Mouse (Mus musculus): Measurements from ENCODE around the gene Prdm1. TPM values are rescaled to one million over a fixed set of nuclear protein-coding genes. Genes with fewer than 3 reads are reported as not detected.

Gene Prdm1
- 26.3 and 30.5 TPM in 2 replicates for polyA plus RNA-seq (2014; fragmentation: Nextera tagmentation; extraction: Ambion mirVana)

DNA sequence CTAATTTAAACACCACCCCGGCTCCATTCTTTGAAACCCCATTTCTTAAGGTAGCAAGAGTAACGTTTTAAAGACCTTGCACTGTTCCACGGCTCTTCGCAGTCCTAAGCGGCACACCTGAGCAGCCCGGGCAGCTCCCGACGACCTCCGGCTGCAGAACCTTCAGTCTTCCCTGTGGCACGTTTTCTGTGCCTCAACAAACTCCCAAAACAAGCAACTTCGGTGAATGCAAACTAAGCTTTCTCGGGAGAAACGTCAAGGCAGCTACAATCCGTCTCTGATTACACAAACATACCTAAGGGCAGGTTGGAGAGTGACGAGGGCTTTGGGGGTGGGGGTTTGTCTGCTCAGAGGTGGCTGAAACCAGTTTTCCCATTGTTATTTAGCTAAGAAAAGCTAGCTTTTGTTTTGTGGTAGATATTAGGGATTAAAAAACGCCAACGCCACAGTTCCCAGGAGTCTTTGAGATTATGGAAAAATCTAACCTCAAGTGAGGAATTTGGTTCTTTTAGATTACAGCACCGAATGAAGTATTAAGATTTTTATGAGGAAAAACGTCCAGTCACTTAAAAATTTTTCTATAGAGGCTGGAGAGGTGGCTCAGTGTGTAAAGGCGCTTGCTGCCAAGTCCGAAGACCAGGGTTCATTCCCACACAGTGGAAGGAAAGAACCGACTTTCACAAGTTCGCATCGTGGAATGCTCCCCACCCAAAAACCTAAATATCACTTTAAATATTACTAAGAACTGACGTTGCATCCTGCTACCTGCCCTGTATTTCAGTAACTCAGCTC is at the start of gene Prdm1:
Gene Prdm1 (minus strand): TSS at position 211 of the 792 bp plus-strand sequence.
- H3K27ac ChIP-seq (ENCODE audit: low read depth), result peak within 1 kb of the TSS; percentile 73
- ATAC-seq (replicated peaks; ENCODE audit: low FRiP score, low TSS enrichment, low read depth) (no peak), DNase-seq (ENCODE audit: low spot score) (peak; percentile 72)
- H3K9me3 ChIP-seq (ENCODE audit: control insufficient read depth, low read length), result no peaks in the 10 kb centered on the region
- H3K4me2 ChIP-seq (ENCODE audit: low read length), result peak within 1 kb of the TSS; percentile 75
- 3% methylated on average over 25 of the region's 25 CpGs for WGBS
- peak within 1 kb of the TSS; percentile 43 for H3K9ac ChIP-seq (ENCODE audit: low read length)
- no peaks in the 10 kb centered on the region for H3K36me3 ChIP-seq (ENCODE audit: control insufficient read depth, insufficient read depth, low read length)
- H3K4me3 ChIP-seq (ENCODE audit: low read depth, low read length), result peak within 1 kb of the TSS; percentile 53
- no peaks in the 10 kb centered on the region; the same call in 1 of the 2 replicates for H3K4me1 ChIP-seq (replicated peaks; ENCODE audit: control insufficient read depth, insufficient read depth, low read length)
- peaks cover 35% of the 10 kb centered on the region for H3K27me3 ChIP-seq (replicated peaks; ENCODE audit: control insufficient read depth, insufficient read depth, low read length)

DNA sequence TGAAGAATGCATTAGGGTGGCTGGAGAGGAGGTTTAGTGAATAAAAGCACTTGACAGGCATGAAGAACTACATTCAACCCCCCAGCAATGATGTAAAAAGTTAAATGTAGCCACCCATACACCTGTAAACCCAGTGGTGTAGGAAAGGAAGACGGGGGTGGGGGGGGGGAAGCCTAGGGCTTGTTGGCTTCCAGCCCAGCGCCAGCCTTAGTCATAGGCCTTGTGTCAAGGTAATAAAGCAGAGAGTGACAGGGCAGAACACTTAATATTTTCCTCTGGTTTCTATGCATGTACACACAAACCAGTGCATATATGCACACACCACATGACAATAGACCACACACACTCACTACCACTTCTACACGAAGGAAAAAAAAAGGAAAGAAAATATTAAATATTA is 37.7 kb upstream of the Prdm1 start:
- Histone ChIP-seq H3K27me3 (replicated peaks; ENCODE audit: control insufficient read depth, insufficient read depth, low read length) (no peaks in the 10 kb centered on the region), H3K27ac (ENCODE audit: low read depth) (no peak overlapping the region), H3K36me3 (ENCODE audit: control insufficient read depth, insufficient read depth, low read length) (no peaks in the 10 kb centered on the region), H3K4me3 (ENCODE audit: low read depth, low read length) (no peak overlapping the region), H3K4me1 (replicated peaks; ENCODE audit: control insufficient read depth, insufficient read depth, low read length) (no peaks in the 10 kb centered on the region), H3K4me2 (ENCODE audit: low read length) (no peak overlapping the region), H3K9me3 (ENCODE audit: control insufficient read depth, low read length) (0 out of 2 replicates have a peak, but pooled peaks cover 3% of the 10 kb centered on the region), H3K9ac (ENCODE audit: low read length) (no peak overlapping the region)
- 87% methylated on average over 3 of the region's 3 CpGs for WGBS
- no peak for DNase-seq (ENCODE audit: low spot score)
- no peak for ATAC-seq (replicated peaks; ENCODE audit: low FRiP score, low TSS enrichment, low read depth)

GRCm38 (mm10) chr10:44565109-44565508 is 36.8 kb upstream of the Prdm1 start:
- Histone ChIP-seq H3K4me1 (replicated peaks; ENCODE audit: control insufficient read depth, insufficient read depth, low read length) (no peaks in the 10 kb centered on the region), H3K36me3 (ENCODE audit: control insufficient read depth, insufficient read depth, low read length) (no peaks in the 10 kb centered on the region), H3K9ac (ENCODE audit: low read length) (no peak overlapping the region), H3K4me2 (ENCODE audit: low read length) (no peak overlapping the region), H3K9me3 (ENCODE audit: control insufficient read depth, low read length) (0 out of 2 replicates have a peak, but pooled peaks cover 3% of the 10 kb centered on the region), H3K27me3 (replicated peaks; ENCODE audit: control insufficient read depth, insufficient read depth, low read length) (no peaks in the 10 kb centered on the region), H3K4me3 (ENCODE audit: low read depth, low read length) (no peak overlapping the region), H3K27ac (ENCODE audit: low read depth) (no peak overlapping the region)
- no peak for DNase-seq (ENCODE audit: low spot score)
- no peak for ATAC-seq (replicated peaks; ENCODE audit: low FRiP score, low TSS enrichment, low read depth)
- 86% methylated on average over 2 of the region's 2 CpGs for WGBS

DNA sequence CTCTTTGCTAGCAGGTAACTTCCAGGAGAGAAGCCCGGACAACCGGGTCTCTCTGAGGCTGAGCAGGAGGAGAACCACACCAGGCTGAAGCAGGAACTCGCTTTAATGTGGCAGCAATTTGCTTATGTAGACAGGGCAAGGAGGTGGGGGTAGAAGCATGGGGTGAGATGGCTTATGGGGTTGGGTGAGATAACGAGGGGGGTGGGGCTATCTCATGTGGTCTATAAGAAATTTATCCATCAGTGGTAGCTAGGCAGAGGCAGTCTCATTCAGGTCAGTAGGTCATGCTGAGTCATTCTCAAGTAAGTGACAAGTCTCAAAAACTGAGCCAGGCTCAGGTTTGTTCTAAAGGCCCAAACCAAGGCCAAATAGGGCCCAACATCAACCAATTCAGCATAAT is 28.5 kb upstream of the Prdm1 start:
- no peak overlapping the region for H3K27ac ChIP-seq (ENCODE audit: low read depth)
- H3K9me3 ChIP-seq (ENCODE audit: control insufficient read depth, low read length), result 0 out of 2 replicates have a peak, but pooled peaks cover 4% of the 10 kb centered on the region
- no peak overlapping the region for H3K4me3 ChIP-seq (ENCODE audit: low read depth, low read length)
- no peak overlapping the region for H3K9ac ChIP-seq (ENCODE audit: low read length)
- H3K27me3 ChIP-seq (replicated peaks; ENCODE audit: control insufficient read depth, insufficient read depth, low read length), result no peaks in the 10 kb centered on the region
- no peaks in the 10 kb centered on the region for H3K36me3 ChIP-seq (ENCODE audit: control insufficient read depth, insufficient read depth, low read length)
- WGBS, result 78% methylated on average over 4 of the region's 4 CpGs
- ATAC-seq (replicated peaks; ENCODE audit: low FRiP score, low TSS enrichment, low read depth) (no peak), DNase-seq (ENCODE audit: low spot score) (no peak)
- H3K4me1 ChIP-seq (replicated peaks; ENCODE audit: control insufficient read depth, insufficient read depth, low read length), result no peaks in the 10 kb centered on the region
- H3K4me2 ChIP-seq (ENCODE audit: low read length), result no peak overlapping the region

GRCm38 (mm10) chr10:44555317-44555716 is 27.0 kb upstream of the Prdm1 start:
- Histone ChIP-seq H3K27ac (ENCODE audit: low read depth) (no peak overlapping the region), H3K4me1 (replicated peaks; ENCODE audit: control insufficient read depth, insufficient read depth, low read length) (no peaks in the 10 kb centered on the region), H3K4me2 (ENCODE audit: low read length) (no peak overlapping the region), H3K27me3 (replicated peaks; ENCODE audit: control insufficient read depth, insufficient read depth, low read length) (no peaks in the 10 kb centered on the region), H3K9me3 (ENCODE audit: control insufficient read depth, low read length) (0 out of 2 replicates have a peak, but pooled peaks cover 4% of the 10 kb centered on the region), H3K9ac (ENCODE audit: low read length) (no peak overlapping the region), H3K36me3 (ENCODE audit: control insufficient read depth, insufficient read depth, low read length) (no peaks in the 10 kb centered on the region), H3K4me3 (ENCODE audit: low read depth, low read length) (no peak overlapping the region)
- DNase-seq (ENCODE audit: low spot score), result no peak
- WGBS, result 46% methylated on average over 2 of the region's 2 CpGs
- no peak for ATAC-seq (replicated peaks; ENCODE audit: low FRiP score, low TSS enrichment, low read depth)

DNA sequence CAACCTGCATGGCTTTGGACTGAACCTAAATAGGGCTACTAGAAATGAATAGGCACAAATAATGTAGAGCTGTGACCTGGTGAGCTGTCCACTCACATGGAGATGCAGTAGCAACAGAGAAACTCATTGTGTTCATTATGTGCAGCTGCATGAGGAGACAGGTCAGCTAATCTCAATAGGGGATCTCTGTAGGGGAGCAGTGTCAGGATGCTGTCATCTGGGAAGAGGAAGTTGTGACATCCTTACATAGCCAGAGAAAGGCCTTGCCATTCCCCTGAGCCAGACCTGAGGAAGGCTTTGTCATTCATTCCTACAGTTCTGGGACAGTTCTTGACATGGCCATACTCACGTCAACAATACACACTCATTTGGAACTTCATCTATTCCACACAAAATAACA is 25.3 kb upstream of the Prdm1 start:
- Histone ChIP-seq H3K4me1 (replicated peaks; ENCODE audit: control insufficient read depth, insufficient read depth, low read length) (no peaks in the 10 kb centered on the region), H3K9ac (ENCODE audit: low read length) (no peak overlapping the region), H3K27ac (ENCODE audit: low read depth) (no peak overlapping the region), H3K36me3 (ENCODE audit: control insufficient read depth, insufficient read depth, low read length) (no peaks in the 10 kb centered on the region), H3K4me3 (ENCODE audit: low read depth, low read length) (no peak overlapping the region), H3K9me3 (ENCODE audit: control insufficient read depth, low read length) (0 out of 2 replicates have a peak, but pooled peaks cover 4% of the 10 kb centered on the region), H3K4me2 (ENCODE audit: low read length) (no peak overlapping the region), H3K27me3 (replicated peaks; ENCODE audit: control insufficient read depth, insufficient read depth, low read length) (no peaks in the 10 kb centered on the region)
- WGBS, result 93% methylated on average over 1 of the region's 1 CpGs
- ATAC-seq (replicated peaks; ENCODE audit: low FRiP score, low TSS enrichment, low read depth) (no peak), DNase-seq (ENCODE audit: low spot score) (no peak)

DNA sequence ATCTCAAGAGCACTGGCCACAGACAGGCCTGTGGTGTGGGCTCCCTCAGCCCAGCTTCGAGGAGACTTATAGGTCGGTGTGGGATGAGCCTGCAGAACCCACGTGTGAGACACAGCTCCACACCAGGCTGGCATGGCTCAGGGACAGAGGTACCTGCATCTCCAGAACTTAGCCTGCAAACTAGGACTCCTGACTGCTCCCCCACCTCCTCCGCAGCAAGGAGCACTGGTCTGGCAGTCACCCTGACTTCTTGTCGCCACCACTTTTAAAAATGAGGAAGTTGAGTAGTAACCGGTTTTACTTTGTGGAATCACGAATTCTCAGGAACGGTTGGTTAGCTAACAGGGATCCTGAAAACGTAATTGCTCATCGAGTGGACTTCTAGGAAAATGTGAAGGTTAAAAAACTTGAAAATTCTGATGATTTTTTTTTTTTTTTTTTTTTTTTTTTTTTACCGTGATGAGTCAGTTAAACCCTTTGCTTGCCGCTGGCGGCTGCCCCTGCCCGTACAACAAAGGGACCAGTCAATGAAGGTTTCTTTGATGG is 10.8 kb upstream of the Prdm1 start:
- H3K27me3 ChIP-seq (replicated peaks; ENCODE audit: control insufficient read depth, insufficient read depth, low read length), result no peaks in the 10 kb centered on the region
- H3K4me3 ChIP-seq (ENCODE audit: low read depth, low read length), result no peak overlapping the region
- no peak overlapping the region for H3K27ac ChIP-seq (ENCODE audit: low read depth)
- peak overlapping the region; percentile 20 for H3K4me2 ChIP-seq (ENCODE audit: low read length)
- no peaks in the 10 kb centered on the region for H3K9me3 ChIP-seq (ENCODE audit: control insufficient read depth, low read length)
- H3K36me3 ChIP-seq (ENCODE audit: control insufficient read depth, insufficient read depth, low read length), result no peaks in the 10 kb centered on the region
- ATAC-seq (replicated peaks; ENCODE audit: low FRiP score, low TSS enrichment, low read depth), result 0 out of 2 replicates have a peak, but pooled peaks have one; percentile 55
- H3K4me1 ChIP-seq (replicated peaks; ENCODE audit: control insufficient read depth, insufficient read depth, low read length), result peaks cover 8% of the 10 kb centered on the region
- 25% methylated on average over 14 of the region's 14 CpGs for WGBS
- H3K9ac ChIP-seq (ENCODE audit: low read length), result no peak overlapping the region
- no peak for DNase-seq (ENCODE audit: low spot score)

DNA sequence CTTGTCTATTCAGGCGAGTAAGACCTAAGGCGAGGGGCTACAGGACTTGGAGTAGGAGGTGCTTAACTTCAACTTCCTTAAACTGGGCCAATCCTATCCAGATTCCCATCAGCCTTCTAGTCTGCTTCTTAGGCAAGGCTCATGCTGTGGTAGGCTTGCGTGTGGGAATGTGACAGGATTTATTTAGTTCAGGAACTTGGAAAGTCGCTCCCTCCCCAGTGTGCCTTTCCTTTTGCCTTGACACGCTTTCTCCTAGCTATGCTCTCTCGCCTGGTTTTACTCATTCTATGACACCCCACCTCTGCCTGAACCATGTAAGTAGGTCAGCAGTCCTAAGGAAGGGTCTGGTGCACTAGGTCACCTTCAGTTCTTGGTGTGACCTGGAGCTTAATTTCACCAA is 9.8 kb upstream of the Prdm1 start:
- no peak for DNase-seq (ENCODE audit: low spot score)
- 46% methylated on average over 6 of the region's 6 CpGs for WGBS

More for the DNA sequence above, 9.8 kb upstream of the Prdm1 start:
- Histone ChIP-seq H3K27ac (ENCODE audit: low read depth) (no peak overlapping the region), H3K4me3 (ENCODE audit: low read depth, low read length) (no peak overlapping the region), H3K9ac (ENCODE audit: low read length) (no peak overlapping the region), H3K9me3 (ENCODE audit: control insufficient read depth, low read length) (no peaks in the 10 kb centered on the region), H3K4me2 (ENCODE audit: low read length) (no peak overlapping the region), H3K4me1 (replicated peaks; ENCODE audit: control insufficient read depth, insufficient read depth, low read length) (peaks cover 8% of the 10 kb centered on the region), H3K27me3 (replicated peaks; ENCODE audit: control insufficient read depth, insufficient read depth, low read length) (no peaks in the 10 kb centered on the region), H3K36me3 (ENCODE audit: control insufficient read depth, insufficient read depth, low read length) (no peaks in the 10 kb centered on the region)
- 0 out of 2 replicates have a peak, but pooled peaks have one; percentile 43 for ATAC-seq (replicated peaks; ENCODE audit: low FRiP score, low TSS enrichment, low read depth)

Measured in intestine, embryonic 14.5 days (tissue).